Mouse (Mus musculus): ENCODE measurements around the gene Bzw1. TPM values are rescaled to one million over a fixed set of nuclear protein-coding genes. Genes with fewer than 3 reads are reported as not detected.

Bzw1 gene
- polyA plus RNA-seq, 1 experiment from 2014 or later, result 230 TPM

GRCm38 (mm10) chr1:58424551-58424950 lies 31.9 kb downstream of the Bzw1 start:
- ATAC-seq (ENCODE audit: low FRiP score, low TSS enrichment) (no peak), DNase-seq (ENCODE audit: low spot score) (no peak)
- Histone ChIP-seq H3K36me3 (ENCODE audit: control insufficient read depth, insufficient read depth, low read length) (0 out of 2 replicates have a peak, but pooled peaks cover 2% of the 10 kb centered on the region), H3K4me2 (replicated peaks; ENCODE audit: low read depth) (no peak overlapping the region), H3K4me3 (ENCODE audit: low read depth, low read length) (no peak overlapping the region), H3K27ac (replicated peaks) (no peak overlapping the region), H3K4me1 (replicated peaks; ENCODE audit: control insufficient read depth, insufficient read depth) (no peaks in the 10 kb centered on the region), H3K27me3 (ENCODE audit: control insufficient read depth, insufficient read depth, low read length) (no peaks in the 10 kb centered on the region), H3K9me3 (ENCODE audit: control insufficient read depth, low read length) (no peaks in the 10 kb centered on the region), H3K9ac (ENCODE audit: low read length) (no peak overlapping the region)
- 90% methylated on average over 3 of the region's 3 CpGs for WGBS
- no peak for TF ChIP-seq CTCF (IDR thresholded peaks at IDR 0.05; ENCODE audit: low read depth)
- TF ChIP-seq EP300 (optimal IDR thresholded peaks at IDR 0.05), result no peak

- H3K27ac ChIP-seq (replicated peaks), result peak overlapping the region; percentile 92
- TF ChIP-seq EP300 (optimal IDR thresholded peaks at IDR 0.05) (no peak), CTCF (IDR thresholded peaks at IDR 0.05; ENCODE audit: low read depth) (no peak)
- H3K9ac ChIP-seq (ENCODE audit: low read length), result peak overlapping the region; percentile 73
- WGBS, result 6% methylated on average over 10 of the region's 10 CpGs
- no peaks in the 10 kb centered on the region for H3K27me3 ChIP-seq (ENCODE audit: control insufficient read depth, insufficient read depth, low read length)
- peak overlapping the region; percentile 57 for H3K4me3 ChIP-seq (ENCODE audit: low read depth, low read length)
- no peak for ATAC-seq (ENCODE audit: low FRiP score, low TSS enrichment)
- no peak for DNase-seq (ENCODE audit: low spot score)
- H3K36me3 ChIP-seq (ENCODE audit: control insufficient read depth, insufficient read depth, low read length), result peaks cover 4% of the 10 kb centered on the region
- no peaks in the 10 kb centered on the region for H3K4me1 ChIP-seq (replicated peaks; ENCODE audit: control insufficient read depth, insufficient read depth)
- H3K4me2 ChIP-seq (replicated peaks; ENCODE audit: low read depth), result peak overlapping the region; percentile 71
- H3K9me3 ChIP-seq (ENCODE audit: control insufficient read depth, low read length), result no peaks in the 10 kb centered on the region
Measured at GRCm38 (mm10) chr1:58444691-58445090, 52.0 kb downstream of the Bzw1 start.

GRCm38 (mm10) chr1:58445143-58445722 lies 52.5 kb downstream of the Bzw1 start, which contains the start of the genes Nif3l1 and Ppil3:
Gene Nif3l1 (plus strand): TSS chr1:58445151.
Gene Ppil3 (minus strand): TSS chr1:58445486.
- ATAC-seq (ENCODE audit: low FRiP score, low TSS enrichment), result peak; percentile 95
- peak within 1 kb of the TSS; percentile 92 for H3K27ac ChIP-seq (replicated peaks)
- no peaks in the 10 kb centered on the region for H3K9me3 ChIP-seq (ENCODE audit: control insufficient read depth, low read length)
- peak within 1 kb of the TSS; percentile 73 for H3K9ac ChIP-seq (ENCODE audit: low read length)
- H3K4me3 ChIP-seq (ENCODE audit: low read depth, low read length), result peak within 1 kb of the TSS; percentile 57
- H3K27me3 ChIP-seq (ENCODE audit: control insufficient read depth, insufficient read depth, low read length), result no peaks in the 10 kb centered on the region
- TF ChIP-seq CTCF (IDR thresholded peaks at IDR 0.05; ENCODE audit: low read depth), result peak; percentile 61
- TF ChIP-seq EP300 (optimal IDR thresholded peaks at IDR 0.05), result no peak
- peak; percentile 87 for DNase-seq (ENCODE audit: low spot score)
- no peaks in the 10 kb centered on the region for H3K4me1 ChIP-seq (replicated peaks; ENCODE audit: control insufficient read depth, insufficient read depth)
- H3K36me3 ChIP-seq (ENCODE audit: control insufficient read depth, insufficient read depth, low read length), result peaks cover 4% of the 10 kb centered on the region
- WGBS, result under 1% methylated on average over 33 of the region's 33 CpGs
- peak within 1 kb of the TSS; percentile 71 for H3K4me2 ChIP-seq (replicated peaks; ENCODE audit: low read depth)

- WGBS, result 5% methylated on average over 11 of the region's 11 CpGs
- H3K4me3 ChIP-seq (ENCODE audit: low read depth, low read length), result peak overlapping the region; percentile 57
- H3K4me2 ChIP-seq (replicated peaks; ENCODE audit: low read depth), result peak overlapping the region; percentile 71
- H3K27ac ChIP-seq (replicated peaks), result peak overlapping the region; percentile 92
- peaks cover 3% of the 10 kb centered on the region for H3K36me3 ChIP-seq (ENCODE audit: control insufficient read depth, insufficient read depth, low read length)
- no peaks in the 10 kb centered on the region for H3K4me1 ChIP-seq (replicated peaks; ENCODE audit: control insufficient read depth, insufficient read depth)
- ATAC-seq (ENCODE audit: low FRiP score, low TSS enrichment) (no peak), DNase-seq (ENCODE audit: low spot score) (no peak)
- H3K9me3 ChIP-seq (ENCODE audit: control insufficient read depth, low read length), result no peaks in the 10 kb centered on the region
- no peaks in the 10 kb centered on the region for H3K27me3 ChIP-seq (ENCODE audit: control insufficient read depth, insufficient read depth, low read length)
- no peak for TF ChIP-seq CTCF (IDR thresholded peaks at IDR 0.05; ENCODE audit: low read depth)
- no peak for TF ChIP-seq EP300 (optimal IDR thresholded peaks at IDR 0.05)
- peak overlapping the region; percentile 73 for H3K9ac ChIP-seq (ENCODE audit: low read length)
Measured at GRCm38 (mm10) chr1:58445861-58446260, 53.2 kb downstream of the Bzw1 start.

GRCm38 (mm10) chr1:58447766-58448165 lies 55.1 kb downstream of the Bzw1 start:
- no peak overlapping the region for H3K4me2 ChIP-seq (replicated peaks; ENCODE audit: low read depth)
- no peak overlapping the region for H3K4me3 ChIP-seq (ENCODE audit: low read depth, low read length)
- no peak overlapping the region for H3K27ac ChIP-seq (replicated peaks)
- no peaks in the 10 kb centered on the region for H3K27me3 ChIP-seq (ENCODE audit: control insufficient read depth, insufficient read depth, low read length)
- H3K9me3 ChIP-seq (ENCODE audit: control insufficient read depth, low read length), result no peaks in the 10 kb centered on the region
- H3K36me3 ChIP-seq (ENCODE audit: control insufficient read depth, insufficient read depth, low read length), result no peaks in the 10 kb centered on the region
- 90% methylated on average over 7 of the region's 7 CpGs for WGBS
- no peak for TF ChIP-seq CTCF (IDR thresholded peaks at IDR 0.05; ENCODE audit: low read depth)
- no peak for TF ChIP-seq EP300 (optimal IDR thresholded peaks at IDR 0.05)
- ATAC-seq (ENCODE audit: low FRiP score, low TSS enrichment), result no peak
- H3K9ac ChIP-seq (ENCODE audit: low read length), result no peak overlapping the region
- DNase-seq (ENCODE audit: low spot score), result no peak
- no peaks in the 10 kb centered on the region for H3K4me1 ChIP-seq (replicated peaks; ENCODE audit: control insufficient read depth, insufficient read depth)

- TF ChIP-seq CTCF (IDR thresholded peaks at IDR 0.05; ENCODE audit: low read depth) (no peak), EP300 (optimal IDR thresholded peaks at IDR 0.05) (no peak)
- no peak overlapping the region for H3K9ac ChIP-seq (ENCODE audit: low read length)
- H3K4me3 ChIP-seq (ENCODE audit: low read depth, low read length), result no peak overlapping the region
- no peaks in the 10 kb centered on the region for H3K36me3 ChIP-seq (ENCODE audit: control insufficient read depth, insufficient read depth, low read length)
- no peaks in the 10 kb centered on the region for H3K9me3 ChIP-seq (ENCODE audit: control insufficient read depth, low read length)
- ATAC-seq (ENCODE audit: low FRiP score, low TSS enrichment) (no peak), DNase-seq (ENCODE audit: low spot score) (no peak)
- no peaks in the 10 kb centered on the region for H3K27me3 ChIP-seq (ENCODE audit: control insufficient read depth, insufficient read depth, low read length)
- 82% methylated on average over 7 of the region's 7 CpGs for WGBS
- H3K4me1 ChIP-seq (replicated peaks; ENCODE audit: control insufficient read depth, insufficient read depth), result no peaks in the 10 kb centered on the region
- no peak overlapping the region for H3K27ac ChIP-seq (replicated peaks)
- no peak overlapping the region for H3K4me2 ChIP-seq (replicated peaks; ENCODE audit: low read depth)
Measured at GRCm38 (mm10) chr1:58448396-58448795, 55.7 kb downstream of the Bzw1 start.
